Mouse (Mus musculus) thymus, adult 2 months (tissue): ENCODE measurements around the gene Zfand2a.

Experiments used
- CTCF ChIP-seq: fragments of 200-500 bp; IDR thresholded peaks from 2 replicates; pipeline ENCODE4 v1.5.1; 2012; ENCODE audit warnings: mild to moderate bottlenecking, control low read depth, low read length, moderate library complexity, borderline replicate concordance; ENCODE audit not compliant: control insufficient read depth, poor library complexity, insufficient read depth; ENCODE audit errors: extremely low read depth
- POLR2A ChIP-seq: fragments of 200-500 bp; IDR thresholded peaks from 2 replicates; pipeline ENCODE4 v1.6.1; 2012; ENCODE audit warnings: mild to moderate bottlenecking, low read length, control low read depth, moderate library complexity; ENCODE audit not compliant: control insufficient read depth, poor library complexity, insufficient read depth; ENCODE audit errors: extremely low read depth

DNA sequence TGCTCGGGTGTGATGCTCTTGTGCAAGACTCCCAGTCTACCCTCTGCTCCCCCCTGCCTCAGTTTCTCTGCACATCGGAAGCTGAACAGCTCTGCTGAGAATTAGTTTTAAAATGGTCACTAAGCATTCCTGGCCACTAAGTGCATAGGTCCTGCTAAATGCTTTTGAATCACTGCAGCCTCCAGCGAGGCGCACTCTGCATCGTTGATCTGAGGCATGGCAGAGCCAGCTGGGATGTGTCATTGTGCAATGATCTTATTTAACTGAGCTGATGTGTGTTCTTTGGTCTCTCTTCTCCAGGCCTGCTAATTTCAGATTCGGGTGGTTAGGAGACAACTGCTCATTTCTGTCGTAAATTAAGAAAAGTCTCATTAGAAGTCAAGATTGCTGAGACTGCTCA lies 44.5 kb upstream of the Zfand2a start:
- TF ChIP-seq POLR2A, result no peak
- no peak for TF ChIP-seq CTCF
